Comparison of ENCODE assay signal across 24 mouse cellular contexts in the genomic region with DNA sequence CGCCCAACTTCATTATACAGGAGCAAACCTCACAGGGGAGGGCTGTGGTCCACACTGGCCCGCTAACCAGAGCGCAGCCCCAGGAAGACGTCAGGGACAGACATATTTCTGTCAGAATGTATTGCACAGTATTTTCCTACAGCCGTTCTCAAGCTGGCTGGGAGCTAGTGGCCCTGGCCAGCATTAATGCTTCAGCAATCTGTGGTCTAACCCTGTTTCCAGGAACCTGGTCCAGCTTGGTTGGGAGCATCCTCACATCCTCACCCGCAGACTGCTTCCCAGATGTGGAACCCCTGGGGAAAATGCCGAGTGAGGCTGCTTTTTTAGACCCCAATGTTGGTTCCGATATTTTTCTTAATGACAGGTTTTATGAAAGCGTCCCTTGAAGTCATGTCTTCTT.
DNase-seq lines count a peak whose midpoint lies in the region; ATAC-seq and TF ChIP-seq lines count a peak whose summit lies in the region.
"Had no signal": no experiment of that assay in that cellular context is flagged by ENCODE, and none has a peak within 500 bp of the region (broad histone marks: within the 10 kb centered on the region; RNA-seq: fewer than 3 reads in every experiment).

No protein-coding gene starts in this region.

- peak; percentile 14 for DNase-seq in gastrocnemius, postnatal 10 days
- DNase-seq in gastrocnemius, adult 18-20 months (ENCODE audit: low spot score): no peak
- DNase-seq in lung, adult 2 months: no peak
- peak; percentile 45 for DNase-seq in gastrocnemius, postnatal 14 days
- no peak for DNase-seq in midbrain, embryonic 14.5 days
- DNase-seq: adrenal gland, postnatal 14 days; cerebellum, adult 11-12 months; cerebellum, adult 9-10 months; cerebellum, postnatal 25 days; heart, adult 2 months; heart, postnatal 14 days had no signal

- no peak overlapping the region for H3K4me3 ChIP-seq in lung, embryonic 15.5 days
- H3K4me3 ChIP-seq in lung, adult 2 months (replicated peaks; ENCODE audit: extremely low read depth, low read depth, low read length): no peak overlapping the region
- H3K4me3 ChIP-seq in stomach, embryonic 15.5 days (replicated peaks): no peak overlapping the region
- no peak overlapping the region for H3K4me3 ChIP-seq in midbrain, embryonic 14.5 days (replicated peaks; ENCODE audit: low read depth, low read length)
- H3K4me3 ChIP-seq: embryonic facial prominence, embryonic 15.5 days; erythroblast, embryonic 14.5 days; forebrain, embryonic 10.5 days; heart, adult 2 months; heart, embryonic 15.5 days; hindbrain, embryonic 10.5 days; hindbrain, embryonic 15.5 days had no signal

- H3K4me2 ChIP-seq in lung, embryonic 15.5 days: no peak overlapping the region
- H3K4me2 ChIP-seq in stomach, embryonic 15.5 days: no peak overlapping the region
- no peak overlapping the region for H3K4me2 ChIP-seq in midbrain, embryonic 14.5 days (ENCODE audit: low read length)
- H3K4me2 ChIP-seq: embryonic facial prominence, embryonic 15.5 days; heart, embryonic 11.5 days; heart, embryonic 15.5 days; hindbrain, embryonic 15.5 days had no signal

- no peak for TF ChIP-seq POLR2A in lung, adult 2 months (IDR thresholded peaks at IDR 0.05; ENCODE audit: borderline replicate concordance, extremely low read depth, low read depth, low read length)

- peaks cover 31% of the 10 kb centered on the region for H3K4me1 ChIP-seq in lung, embryonic 15.5 days
- no peaks in the 10 kb centered on the region for H3K4me1 ChIP-seq in lung, adult 2 months (ENCODE audit: control insufficient read depth, insufficient read depth, low read length)
- 0 out of 2 replicates have a peak, but pooled peaks cover 6% of the 10 kb centered on the region for H3K4me1 ChIP-seq in stomach, embryonic 15.5 days
- H3K4me1 ChIP-seq in midbrain, embryonic 14.5 days (ENCODE audit: control insufficient read depth, insufficient read depth, low read length): 0 out of 2 replicates have a peak, but pooled peaks cover 2% of the 10 kb centered on the region
- H3K4me1 ChIP-seq: hindbrain, embryonic 15.5 days had no signal

- H3K36me3 ChIP-seq in lung, embryonic 15.5 days: no peaks in the 10 kb centered on the region
- no peaks in the 10 kb centered on the region for H3K36me3 ChIP-seq in stomach, embryonic 15.5 days
- H3K36me3 ChIP-seq in midbrain, embryonic 14.5 days (ENCODE audit: control insufficient read depth, insufficient read depth, low read length): no peaks in the 10 kb centered on the region
- H3K36me3 ChIP-seq: embryonic facial prominence, embryonic 15.5 days; forebrain, embryonic 10.5 days; heart, embryonic 15.5 days; hindbrain, embryonic 10.5 days; hindbrain, embryonic 15.5 days had no signal

- no peak overlapping the region for H3K9ac ChIP-seq in lung, embryonic 15.5 days
- H3K9ac ChIP-seq in stomach, embryonic 15.5 days: no peak overlapping the region
- H3K9ac ChIP-seq in midbrain, embryonic 14.5 days (replicated peaks; ENCODE audit: low read length): no peak overlapping the region
- H3K9ac ChIP-seq: embryonic facial prominence, embryonic 15.5 days; heart, embryonic 15.5 days; hindbrain, embryonic 15.5 days had no signal

- peak overlapping the region; percentile 64; the same call in 1 of the 2 replicates for H3K27ac ChIP-seq in lung, embryonic 15.5 days
- H3K27ac ChIP-seq in stomach, embryonic 15.5 days: 0 out of 2 replicates have a peak overlapping the region, but pooled peaks have one; percentile 27
- H3K27ac ChIP-seq in midbrain, embryonic 14.5 days (replicated peaks; ENCODE audit: low read depth, low read length): no peak overlapping the region
- H3K27ac ChIP-seq: forebrain, embryonic 10.5 days; heart, adult 2 months; heart, embryonic 15.5 days; hindbrain, embryonic 10.5 days; hindbrain, embryonic 15.5 days had no signal

- ATAC-seq in lung, embryonic 15.5 days (ENCODE audit: borderline replicate concordance, extremely low read depth, low FRiP score, low TSS enrichment): no peak
- no peak; the same call in 1 of the 2 replicates for ATAC-seq in stomach, embryonic 15.5 days (ENCODE audit: insufficient read depth, low FRiP score, low read depth)
- ATAC-seq in midbrain, embryonic 14.5 days (ENCODE audit: low FRiP score, low TSS enrichment): no peak
- ATAC-seq: activated CD4-positive, CD25-positive, alpha-beta regulatory T cell, adult 4 months; forebrain, embryonic 14.5 days; Patski had no signal

- H3K27me3 ChIP-seq in lung, embryonic 15.5 days: no peaks in the 10 kb centered on the region
- no peaks in the 10 kb centered on the region for H3K27me3 ChIP-seq in stomach, embryonic 15.5 days (replicated peaks)
- H3K27me3 ChIP-seq in midbrain, embryonic 14.5 days (ENCODE audit: control insufficient read depth, insufficient read depth, low read length): no peaks in the 10 kb centered on the region
- H3K27me3 ChIP-seq: CH12.LX; embryonic facial prominence, embryonic 15.5 days; heart, embryonic 15.5 days; hindbrain, embryonic 15.5 days; Patski had no signal

- intact Hi-C loops in gastrocnemius, postnatal 14 days (cut with DNase I; ENCODE audit: low total_unique reads): no loop called here

- 64% methylated on average over 9 of the region's 9 CpGs for WGBS in lung, embryonic 15.5 days
- 76% methylated on average over 9 of the region's 9 CpGs for WGBS in lung, adult 2 months
- WGBS in stomach, embryonic 15.5 days: 77% methylated on average over 9 of the region's 9 CpGs
- 92% methylated on average over 9 of the region's 9 CpGs for WGBS in midbrain, embryonic 14.5 days

- no peak for TF ChIP-seq CTCF in lung, adult 2 months (IDR thresholded peaks at IDR 0.05; ENCODE audit: insufficient read depth, low read length)

- H3K9me3 ChIP-seq in lung, embryonic 15.5 days: no peaks in the 10 kb centered on the region
- no peaks in the 10 kb centered on the region for H3K9me3 ChIP-seq in stomach, embryonic 15.5 days
- H3K9me3 ChIP-seq in midbrain, embryonic 14.5 days (ENCODE audit: control insufficient read depth, low read length): no peaks in the 10 kb centered on the region
- H3K9me3 ChIP-seq: embryonic facial prominence, embryonic 15.5 days; heart, embryonic 15.5 days; hindbrain, embryonic 15.5 days had no signal

Comparison
In these comparisons a context has a peak if more than half of its experiments do, and no peak if none do; other contexts are left out.
1. DNase-seq: peak in gastrocnemius, postnatal 10 days (single experiment) and gastrocnemius, postnatal 14 days (single experiment); none in gastrocnemius, adult 18-20 months (single experiment), lung, adult 2 months (single experiment) and midbrain, embryonic 14.5 days (single experiment).